Mouse (Mus musculus): ENCODE data around the gene Atp13a2.

The Atp13a2 gene

GRCm38 (mm10) chr4:140961467-140962206, 25.0 kb upstream of the Atp13a2 start:
- DNase-seq (ENCODE audit: low read depth, low spot score): no peak

DNA sequence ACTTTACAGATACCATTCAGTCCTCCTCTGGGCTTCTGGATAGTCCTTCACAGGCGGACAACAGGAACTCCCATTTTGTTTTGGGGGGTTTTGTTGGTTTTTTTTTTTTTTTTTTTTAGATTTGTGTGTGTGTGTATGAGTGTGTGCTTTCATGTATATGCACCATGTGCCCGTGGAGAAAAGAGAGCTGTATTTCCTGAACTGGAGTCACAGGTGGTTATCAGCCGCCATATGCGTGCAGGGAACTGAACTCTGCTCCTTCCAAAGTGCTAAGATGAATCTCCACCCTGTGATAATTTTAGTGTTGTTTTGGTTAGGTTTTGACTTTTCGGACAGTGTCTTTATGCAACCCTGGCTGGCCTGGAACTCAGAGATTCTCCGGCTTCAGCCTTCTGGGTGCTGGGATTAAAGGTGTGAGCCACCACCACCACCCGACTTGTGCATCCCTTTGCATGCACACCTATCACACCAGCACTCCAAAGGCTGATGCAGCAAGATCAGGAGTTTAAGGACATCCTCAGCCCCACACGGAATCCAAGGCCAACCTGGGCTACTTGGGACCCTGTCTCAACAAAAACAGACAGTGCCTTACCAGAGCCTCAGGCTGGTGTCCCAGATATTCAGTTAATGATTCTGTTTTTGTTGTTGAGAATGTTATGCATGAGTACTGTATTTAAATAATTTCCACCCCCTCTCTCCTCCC, 24.3 kb upstream of the Atp13a2 start:
- no peak for DNase-seq (ENCODE audit: low read depth, low spot score)

GRCm38 (mm10) chr4:140962950-140963349, 23.7 kb upstream of the Atp13a2 start:
- no peak for DNase-seq (ENCODE audit: low read depth, low spot score)

DNA sequence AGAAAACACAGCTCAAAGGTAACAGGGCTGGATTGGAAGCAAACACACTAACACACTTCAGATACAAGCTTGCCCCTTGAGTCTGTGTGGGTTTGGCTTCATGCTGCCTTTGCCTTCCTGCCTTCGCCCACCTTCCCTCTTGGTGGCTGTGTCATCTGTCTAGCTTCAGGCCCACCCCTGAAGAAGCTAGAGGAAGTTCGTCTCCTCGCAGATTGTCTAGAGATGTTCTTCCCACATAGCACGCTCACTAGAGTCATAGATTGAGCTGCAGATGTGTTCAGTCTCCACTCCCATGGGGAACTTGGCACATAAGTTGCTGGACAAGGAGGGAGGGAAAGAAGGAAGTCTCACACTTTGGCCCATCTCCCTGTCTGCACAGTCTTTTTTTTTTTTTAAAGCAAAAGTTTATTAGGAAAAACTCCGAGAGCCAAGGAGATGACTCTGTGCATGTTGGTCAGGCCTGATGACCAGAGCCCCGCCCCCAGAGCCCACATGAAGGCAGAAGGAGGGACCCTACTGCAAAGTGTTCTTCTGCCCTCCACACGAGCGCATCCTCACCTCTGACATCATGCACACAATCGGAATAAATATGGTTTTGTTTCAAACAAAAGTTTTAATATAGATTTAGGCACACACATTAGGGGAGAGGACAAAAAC, 22.6 kb upstream of the Atp13a2 start:
- DNase-seq (ENCODE audit: low read depth, low spot score): no peak

DNA sequence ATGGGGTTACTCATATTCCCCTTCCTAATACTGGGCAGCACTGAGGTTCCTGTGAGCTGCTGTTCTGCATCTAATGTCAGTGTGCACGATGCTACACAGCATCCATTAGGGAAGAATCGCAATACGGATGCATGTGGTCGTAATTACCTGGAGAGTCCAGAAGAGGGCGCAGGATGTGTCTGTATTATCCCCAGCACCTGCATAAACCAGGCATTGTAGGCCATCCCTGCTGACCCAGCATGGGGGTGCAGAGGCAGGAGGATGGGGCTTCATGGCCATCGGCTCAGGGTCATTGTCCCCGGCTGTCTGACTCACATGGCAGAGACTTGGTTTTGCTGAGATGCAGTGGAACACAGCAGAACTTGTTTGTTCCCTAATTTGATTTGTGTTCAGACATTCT, 22.1 kb upstream of the Atp13a2 start:
- DNase-seq (ENCODE audit: low read depth, low spot score): peak; percentile 78

GRCm38 (mm10) chr4:140967386-140968159, 19.1 kb upstream of the Atp13a2 start:
- DNase-seq (ENCODE audit: low read depth, low spot score): no peak

- no peak for DNase-seq (ENCODE audit: low read depth, low spot score)
Measured at GRCm38 (mm10) chr4:140971691-140972090, 15.0 kb upstream of the Atp13a2 start.

- DNase-seq (ENCODE audit: low read depth, low spot score): no peak
Measured at GRCm38 (mm10) chr4:140974408-140974807, 12.3 kb upstream of the Atp13a2 start.

DNA sequence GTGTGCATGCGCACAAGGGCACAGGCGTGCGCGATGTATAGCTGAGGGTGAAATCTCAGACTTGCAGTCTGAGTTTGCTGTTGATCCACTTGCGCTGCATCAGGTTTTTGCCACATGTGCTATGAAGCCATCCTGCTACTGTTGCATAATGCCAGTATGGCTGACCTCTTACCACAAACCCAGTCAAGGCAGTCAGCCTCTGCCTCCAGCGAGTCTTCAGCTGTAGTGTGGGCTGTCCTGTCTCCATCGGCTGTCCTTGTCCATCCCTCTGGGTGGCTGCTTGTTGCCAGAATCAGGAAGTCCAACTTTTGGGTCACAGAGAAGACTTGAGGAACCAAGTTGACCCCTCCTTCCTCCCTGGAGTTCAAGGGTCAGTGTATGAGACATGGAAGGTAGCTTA, 11.3 kb upstream of the Atp13a2 start:
- DNase-seq (ENCODE audit: low read depth, low spot score): no peak

GRCm38 (mm10) chr4:140977278-140977677, 9.4 kb upstream of the Atp13a2 start:
- DNase-seq (ENCODE audit: low read depth, low spot score): no peak

- peak; percentile 42 for DNase-seq (ENCODE audit: low read depth, low spot score)
Measured at GRCm38 (mm10) chr4:140977886-140978692, 8.6 kb upstream of the Atp13a2 start.

DNA sequence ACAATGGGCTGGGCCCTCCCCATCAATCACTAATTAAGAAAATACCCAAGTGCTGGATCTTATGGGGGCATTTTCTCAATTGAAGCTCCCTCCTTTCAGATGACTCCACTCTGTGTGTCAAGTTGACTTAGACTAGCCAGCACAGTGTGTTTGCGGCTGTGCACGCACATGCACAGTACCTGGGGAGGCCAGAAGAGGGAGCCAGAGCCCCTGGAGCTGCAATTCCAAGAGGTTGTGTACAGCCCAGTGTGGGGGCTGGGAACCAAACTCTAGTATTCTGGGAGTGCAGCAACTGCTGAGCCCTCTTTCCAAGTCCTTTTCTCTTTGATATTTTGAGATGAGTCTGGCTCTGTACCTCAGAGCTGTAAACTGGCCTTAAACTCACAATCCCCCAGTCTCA, 5.1 kb upstream of the Atp13a2 start:
- peak; percentile 15 for DNase-seq (ENCODE audit: low read depth, low spot score)

DNA sequence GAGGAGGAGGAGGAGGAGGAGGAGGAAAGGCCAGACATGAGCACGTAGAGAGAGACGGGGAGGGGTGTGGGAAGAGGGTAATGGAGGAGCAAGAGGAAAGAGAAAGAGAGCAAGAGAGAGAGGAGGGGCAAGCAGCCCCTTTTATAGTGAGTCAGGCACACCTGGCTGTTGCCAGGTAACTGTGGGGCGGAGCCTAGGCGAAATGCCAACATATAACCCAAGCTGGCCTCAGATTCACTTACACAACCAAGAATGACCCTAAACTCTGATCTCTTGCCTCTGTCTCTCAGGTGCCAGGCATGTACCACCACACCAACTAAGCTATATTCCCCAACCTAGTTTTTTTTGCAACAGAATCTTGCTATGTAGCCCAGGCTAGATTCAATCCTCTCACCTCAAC, 3.9 kb upstream of the Atp13a2 start:
- no peak for DNase-seq (ENCODE audit: low read depth, low spot score)

- peak; percentile 81 for DNase-seq (ENCODE audit: low read depth, low spot score)
Measured at GRCm38 (mm10) chr4:140983442-140983841, 3.2 kb upstream of the Atp13a2 start.

DNA sequence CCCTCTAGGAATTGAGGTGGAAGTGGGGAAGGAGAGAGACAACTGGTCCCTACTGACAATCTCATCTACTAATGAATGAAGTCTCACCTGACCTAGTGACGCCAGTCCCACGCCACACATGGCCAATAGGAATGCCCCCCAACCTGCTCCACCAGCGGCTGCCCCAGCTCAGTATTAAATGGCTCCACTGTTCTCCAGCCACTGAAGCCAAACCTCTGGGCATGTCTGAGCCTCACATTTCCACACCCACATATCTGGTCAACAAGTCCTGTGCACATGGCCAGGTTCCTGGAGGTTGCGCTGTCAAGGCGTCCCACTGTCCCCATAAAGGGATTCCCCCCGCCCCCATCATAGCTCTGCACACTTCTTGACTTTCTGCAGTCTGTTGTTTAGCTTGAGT, 2.1 kb upstream of the Atp13a2 start:
- DNase-seq (ENCODE audit: low read depth, low spot score): no peak

- DNase-seq (ENCODE audit: low read depth, low spot score): peak; percentile 34
Measured at GRCm38 (mm10) chr4:140986024-140986710, 506 bp upstream of the Atp13a2 start.

GRCm38 (mm10) chr4:140987476-140987875, 803 bp downstream of the Atp13a2 start:
- peak; percentile 36 for DNase-seq (ENCODE audit: low read depth, low spot score)

- no peak for DNase-seq (ENCODE audit: low read depth, low spot score)
Measured at GRCm38 (mm10) chr4:140988706-140989290, 2.1 kb downstream of the Atp13a2 start.

- DNase-seq (ENCODE audit: low read depth, low spot score): peak; percentile 45
Measured at GRCm38 (mm10) chr4:140989447-140989846, 2.8 kb downstream of the Atp13a2 start.

- no peak for DNase-seq (ENCODE audit: low read depth, low spot score)
Measured at GRCm38 (mm10) chr4:140992215-140992614, 5.5 kb downstream of the Atp13a2 start.

Data from CD4-positive helper T cell, adult 2 months (primary cell).